Comparison of ENCODE assay signal across 10 mouse cellular contexts in the genomic region with DNA sequence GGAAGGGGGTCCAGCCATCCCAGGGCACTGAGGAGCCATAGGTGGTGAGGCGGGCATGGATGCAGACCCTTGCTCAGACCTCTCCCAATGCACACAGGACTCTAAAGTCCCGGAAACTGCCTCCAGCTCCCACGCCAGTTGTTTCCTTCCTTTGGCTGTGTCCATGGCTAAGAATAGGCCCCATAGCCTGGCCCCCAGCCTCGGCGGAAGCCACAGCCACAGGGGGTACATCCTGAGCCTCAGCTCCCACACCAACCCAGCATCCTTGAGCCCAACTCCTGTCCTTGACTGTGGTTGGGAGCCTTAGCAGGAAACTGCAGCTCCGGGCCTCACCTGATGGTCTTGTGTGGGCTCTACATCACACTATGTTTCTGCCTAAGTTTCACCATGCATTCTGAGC. TPM values are rescaled to one million over a fixed set of nuclear protein-coding genes. Genes with fewer than 3 reads are reported as not detected.
A peak's percentile ranks its signal among the peaks of the same experiment; 100 is the strongest.
DNase-seq lines count a peak whose midpoint lies in the region; ATAC-seq and TF ChIP-seq lines count a peak whose summit lies in the region.
"Had no signal": no experiment of that assay in that cellular context is flagged by ENCODE, and none has a peak within 500 bp of the region (broad histone marks: within the 10 kb centered on the region; RNA-seq: fewer than 3 reads in every experiment).

No protein-coding gene starts in this region.

- no peaks in the 10 kb centered on the region for H3K9me3 ChIP-seq in hindbrain, embryonic 13.5 days
- no peaks in the 10 kb centered on the region for H3K9me3 ChIP-seq in hindbrain, embryonic 11.5 days (ENCODE audit: control insufficient read depth, low read length)
- no peaks in the 10 kb centered on the region for H3K9me3 ChIP-seq in heart, embryonic 11.5 days (replicated peaks; ENCODE audit: control insufficient read depth, low read length)
- no peaks in the 10 kb centered on the region for H3K9me3 ChIP-seq in kidney, embryonic 15.5 days (replicated peaks)
- H3K9me3 ChIP-seq: limb, embryonic 15.5 days had no signal

- no peak for DNase-seq in hindbrain, embryonic 11.5 days (ENCODE audit: low spot score)
- DNase-seq in lung, postnatal 36 days = peak; percentile 66
- no peak for DNase-seq in cerebellum, adult 9-10 months
- DNase-seq in adipocyte (ENCODE audit: low spot score) = no peak
- DNase-seq in cerebellum, adult 2 months = no peak
- DNase-seq: cerebellum, postnatal 14 days had no signal

- no peak overlapping the region for H3K4me2 ChIP-seq in hindbrain, embryonic 13.5 days
- H3K4me2 ChIP-seq in hindbrain, embryonic 11.5 days (replicated peaks; ENCODE audit: low read depth, low read length) = no peak overlapping the region
- no peak overlapping the region; the same call in 1 of the 2 replicates for H3K4me2 ChIP-seq in heart, embryonic 11.5 days
- H3K4me2 ChIP-seq in kidney, embryonic 15.5 days = no peak overlapping the region
- H3K4me2 ChIP-seq: limb, embryonic 15.5 days had no signal

- no peak for ATAC-seq in hindbrain, embryonic 13.5 days (ENCODE audit: low FRiP score)
- ATAC-seq in hindbrain, embryonic 11.5 days (ENCODE audit: low FRiP score) = no peak
- ATAC-seq in heart, embryonic 11.5 days (replicated peaks; ENCODE audit: insufficient number of reproducible peaks, low FRiP score, low TSS enrichment) = no peak
- ATAC-seq in kidney, embryonic 15.5 days (replicated peaks; ENCODE audit: low FRiP score) = no peak

- H3K36me3 ChIP-seq in hindbrain, embryonic 13.5 days = peaks cover 61% of the 10 kb centered on the region
- H3K36me3 ChIP-seq in hindbrain, embryonic 11.5 days (ENCODE audit: control insufficient read depth, insufficient read depth, low read length) = peaks cover 26% of the 10 kb centered on the region
- H3K36me3 ChIP-seq in heart, embryonic 11.5 days (ENCODE audit: control insufficient read depth, insufficient read depth, low read length) = peaks cover 46% of the 10 kb centered on the region
- peaks cover 54% of the 10 kb centered on the region for H3K36me3 ChIP-seq in kidney, embryonic 15.5 days

- TF ChIP-seq CTCF in cerebellum, adult 2 months (IDR thresholded peaks at IDR 0.05; ENCODE audit: borderline replicate concordance, insufficient read depth, low read depth, low read length) = no peak

- no peak for TF ChIP-seq POLR2A in cerebellum, adult 2 months (IDR thresholded peaks at IDR 0.05; ENCODE audit: borderline replicate concordance, insufficient read depth, low read length)

- H3K27ac ChIP-seq in hindbrain, embryonic 13.5 days = peak overlapping the region; percentile 48; the same call in 1 of the 2 replicates
- no peak overlapping the region; the same call in 1 of the 2 replicates for H3K27ac ChIP-seq in hindbrain, embryonic 11.5 days (ENCODE audit: low read depth, low read length)
- H3K27ac ChIP-seq in heart, embryonic 11.5 days (ENCODE audit: low read depth, low read length) = peak overlapping the region; percentile 68
- peak overlapping the region; percentile 87 for H3K27ac ChIP-seq in kidney, embryonic 15.5 days
- no peak overlapping the region for H3K27ac ChIP-seq in cerebellum, adult 2 months (ENCODE audit: insufficient read depth, low read length)
- H3K27ac ChIP-seq: limb, embryonic 15.5 days had no signal

- H3K4me3 ChIP-seq in hindbrain, embryonic 13.5 days = no peak overlapping the region
- no peak overlapping the region for H3K4me3 ChIP-seq in hindbrain, embryonic 11.5 days (ENCODE audit: low read depth, low read length)
- no peak overlapping the region for H3K4me3 ChIP-seq in heart, embryonic 11.5 days (ENCODE audit: low read depth, low read length)
- H3K4me3 ChIP-seq in kidney, embryonic 15.5 days (replicated peaks) = no peak overlapping the region
- H3K4me3 ChIP-seq in cerebellum, adult 2 months (replicated peaks; ENCODE audit: insufficient read depth, low read depth, low read length) = no peak overlapping the region
- H3K4me3 ChIP-seq: limb, embryonic 15.5 days had no signal

- 80% methylated on average over 6 of the region's 6 CpGs for WGBS in hindbrain, embryonic 13.5 days
- 80% methylated on average over 6 of the region's 6 CpGs for WGBS in hindbrain, embryonic 11.5 days
- WGBS in heart, embryonic 11.5 days (ENCODE audit: insufficient replicate concordance) = 62% methylated on average over 6 of the region's 6 CpGs
- 77% methylated on average over 6 of the region's 6 CpGs for WGBS in kidney, embryonic 15.5 days
- WGBS in cerebellum, adult 2 months = 61% methylated on average over 6 of the region's 6 CpGs

- no peak overlapping the region for H3K9ac ChIP-seq in hindbrain, embryonic 13.5 days
- no peak overlapping the region for H3K9ac ChIP-seq in hindbrain, embryonic 11.5 days (ENCODE audit: low read depth, low read length)
- no peak overlapping the region for H3K9ac ChIP-seq in heart, embryonic 11.5 days (ENCODE audit: low read depth, low read length)
- no peak overlapping the region for H3K9ac ChIP-seq in kidney, embryonic 15.5 days
- H3K9ac ChIP-seq: limb, embryonic 15.5 days had no signal

- H3K27me3 ChIP-seq in hindbrain, embryonic 13.5 days = peaks cover 11% of the 10 kb centered on the region
- no peaks in the 10 kb centered on the region for H3K27me3 ChIP-seq in hindbrain, embryonic 11.5 days (ENCODE audit: control insufficient read depth, insufficient read depth, low read length)
- H3K27me3 ChIP-seq in heart, embryonic 11.5 days (ENCODE audit: control insufficient read depth, insufficient read depth, low read length) = no peaks in the 10 kb centered on the region; the same call in 1 of the 2 replicates
- no peaks in the 10 kb centered on the region for H3K27me3 ChIP-seq in kidney, embryonic 15.5 days
- H3K27me3 ChIP-seq in cerebellum, adult 2 months (ENCODE audit: control insufficient read depth, insufficient read depth, low read length) = no peaks in the 10 kb centered on the region
- H3K27me3 ChIP-seq: limb, embryonic 15.5 days had no signal

- H3K4me1 ChIP-seq in hindbrain, embryonic 13.5 days (replicated peaks) = peaks cover 14% of the 10 kb centered on the region
- peaks cover 4% of the 10 kb centered on the region; the same call in 1 of the 2 replicates for H3K4me1 ChIP-seq in hindbrain, embryonic 11.5 days (replicated peaks; ENCODE audit: control insufficient read depth, insufficient read depth, low read length)
- H3K4me1 ChIP-seq in heart, embryonic 11.5 days (ENCODE audit: control insufficient read depth, insufficient read depth, low read length) = peaks cover 52% of the 10 kb centered on the region
- H3K4me1 ChIP-seq in kidney, embryonic 15.5 days = peaks cover 53% of the 10 kb centered on the region
- H3K4me1 ChIP-seq in cerebellum, adult 2 months (ENCODE audit: control insufficient read depth, insufficient read depth, low read length) = no peaks in the 10 kb centered on the region

RNA-seq across cellular contexts. Expression of a gene that starts 1.7 kb away (rescaled TPM):
- polyA plus RNA-seq in hindbrain, embryonic 13.5 days (2015; fragmentation: Nextera tagmentation; extraction: Ambion mirVana) = 4.6 and 5.6 TPM in 2 replicates
- 2.3 TPM in 2 replicates for polyA plus RNA-seq in hindbrain, embryonic 11.5 days (2014; fragmentation: Nextera tagmentation; extraction: Ambion mirVana)
- polyA plus RNA-seq in heart, embryonic 11.5 days (2014; fragmentation: Nextera tagmentation; extraction: Ambion mirVana) = 10.9 and 11.2 TPM in 2 replicates
- polyA plus RNA-seq in kidney, embryonic 15.5 days (2015; fragmentation: Nextera tagmentation; extraction: Ambion mirVana) = 14.4 and 18.3 TPM in 2 replicates
- polyA plus RNA-seq in cerebellum, adult 2 months (2012; rRNA removed) = 2.2 and 3.2 TPM in 2 replicates

RNA-seq across cellular contexts. Expression of a gene that starts 6.0 kb away (rescaled TPM):
- 33.5 and 34.7 TPM in 2 replicates for polyA plus RNA-seq in hindbrain, embryonic 13.5 days (2015; fragmentation: Nextera tagmentation; extraction: Ambion mirVana)
- polyA plus RNA-seq in hindbrain, embryonic 11.5 days (2014; fragmentation: Nextera tagmentation; extraction: Ambion mirVana) = 26.0 and 28.9 TPM in 2 replicates
- polyA plus RNA-seq in heart, embryonic 11.5 days (2014; fragmentation: Nextera tagmentation; extraction: Ambion mirVana) = 20.2 and 25.0 TPM in 2 replicates
- 38.8 and 44.2 TPM in 2 replicates for polyA plus RNA-seq in kidney, embryonic 15.5 days (2015; fragmentation: Nextera tagmentation; extraction: Ambion mirVana)
- polyA plus RNA-seq in cerebellum, adult 2 months (2012; rRNA removed) = 36.3 and 36.9 TPM in 2 replicates

RNA-seq across cellular contexts. Expression of a gene that starts 16.2 kb away (rescaled TPM):
- not detected in 2 replicates for polyA plus RNA-seq in hindbrain, embryonic 13.5 days (2015; fragmentation: Nextera tagmentation; extraction: Ambion mirVana)
- polyA plus RNA-seq in hindbrain, embryonic 11.5 days (2014; fragmentation: Nextera tagmentation; extraction: Ambion mirVana) = not detected in 2 replicates
- polyA plus RNA-seq in heart, embryonic 11.5 days (2014; fragmentation: Nextera tagmentation; extraction: Ambion mirVana) = not detected in 2 replicates
- polyA plus RNA-seq in kidney, embryonic 15.5 days (2015; fragmentation: Nextera tagmentation; extraction: Ambion mirVana) = 0.08 TPM in 1 of 2 replicates, not detected in the other
- 0.97 and 1.0 TPM in 2 replicates for polyA plus RNA-seq in cerebellum, adult 2 months (2012; rRNA removed)

RNA-seq across cellular contexts. Expression of a gene that starts 23.4 kb away (rescaled TPM):
- 47.3 and 50.4 TPM in 2 replicates for polyA plus RNA-seq in hindbrain, embryonic 13.5 days (2015; fragmentation: Nextera tagmentation; extraction: Ambion mirVana)
- 90.2 and 100 TPM in 2 replicates for polyA plus RNA-seq in hindbrain, embryonic 11.5 days (2014; fragmentation: Nextera tagmentation; extraction: Ambion mirVana)
- polyA plus RNA-seq in heart, embryonic 11.5 days (2014; fragmentation: Nextera tagmentation; extraction: Ambion mirVana) = 102 and 107 TPM in 2 replicates
- polyA plus RNA-seq in kidney, embryonic 15.5 days (2015; fragmentation: Nextera tagmentation; extraction: Ambion mirVana) = 87.0 and 94.6 TPM in 2 replicates
- polyA plus RNA-seq in cerebellum, adult 2 months (2012; rRNA removed) = 42.7 and 43.4 TPM in 2 replicates

RNA-seq across cellular contexts. Expression of a gene that starts 30.4 kb away (rescaled TPM):
- 11.9 and 12.4 TPM in 2 replicates for polyA plus RNA-seq in hindbrain, embryonic 13.5 days (2015; fragmentation: Nextera tagmentation; extraction: Ambion mirVana)
- 3.9 and 4.6 TPM in 2 replicates for polyA plus RNA-seq in hindbrain, embryonic 11.5 days (2014; fragmentation: Nextera tagmentation; extraction: Ambion mirVana)
- polyA plus RNA-seq in heart, embryonic 11.5 days (2014; fragmentation: Nextera tagmentation; extraction: Ambion mirVana) = 4.6 and 4.7 TPM in 2 replicates
- polyA plus RNA-seq in kidney, embryonic 15.5 days (2015; fragmentation: Nextera tagmentation; extraction: Ambion mirVana) = 10.3 and 11.5 TPM in 2 replicates
- polyA plus RNA-seq in cerebellum, adult 2 months (2012; rRNA removed) = 34.8 and 35.0 TPM in 2 replicates

Comparison
In these comparisons a context has a peak if more than half of its experiments do, and no peak if none do; other contexts are left out.
1. H3K27ac ChIP-seq: peak in hindbrain, embryonic 13.5 days (single experiment), heart, embryonic 11.5 days (single experiment) and kidney, embryonic 15.5 days (single experiment); none in hindbrain, embryonic 11.5 days (single experiment) and cerebellum, adult 2 months (single experiment).